Mouse (Mus musculus) midbrain, embryonic 15.5 days (tissue): Measurements from ENCODE around the gene Gm6460. TPM values are rescaled to one million over a fixed set of nuclear protein-coding genes. Genes with fewer than 3 reads are reported as not detected.
"Not testable (repeated sequence)": the region's sequence is repeated elsewhere in the genome, so short reads cannot be mapped to it uniquely, and the experiment has no call there.

ENCODE experiments used
- ATAC-seq: fragments of 200-750 bp; cut with Nextera tagmentation; replicated peaks from 2 replicates; pipeline ENCODE4 v1.8.0; 2017; ENCODE audit warnings: moderate TSS enrichment
- H3K27ac ChIP-seq: fragments of 300-500 bp; sonication (generic); 2 replicates; pipeline ENCODE4 v1.5.1; 2015; ENCODE audit warnings: mild to moderate bottlenecking, inconsistent platforms
- H3K27me3 ChIP-seq: fragments of 300-500 bp; sonication (generic); replicated peaks from 2 replicates; pipeline ENCODE4 v1.6.1; 2015; ENCODE audit warnings: inconsistent platforms
- H3K36me3 ChIP-seq: fragments of 300-500 bp; sonication (generic); replicated peaks from 2 replicates; pipeline ENCODE4 v1.6.1; 2015; ENCODE audit warnings: inconsistent platforms
- H3K4me1 ChIP-seq: fragments of 300-500 bp; sonication (generic); 2 replicates; pipeline ENCODE4 v1.6.1; 2015; ENCODE audit warnings: inconsistent platforms
- H3K4me2 ChIP-seq: fragments of 300-500 bp; sonication (generic); 2 replicates; pipeline ENCODE4 v1.6.1; 2015; ENCODE audit warnings: inconsistent platforms, mild to moderate bottlenecking, moderate library complexity
- H3K4me3 ChIP-seq: fragments of 300-500 bp; sonication (generic); 2 replicates; pipeline ENCODE4 v1.5.1; 2015; ENCODE audit warnings: mild to moderate bottlenecking, inconsistent platforms
- H3K9ac ChIP-seq: fragments of 300-500 bp; sonication (generic); 2 replicates; pipeline ENCODE4 v1.6.1; 2015; ENCODE audit warnings: mild to moderate bottlenecking, inconsistent platforms
- H3K9me3 ChIP-seq: fragments of 300-500 bp; sonication (generic); 2 replicates; pipeline ENCODE4 v1.6.1; 2016; ENCODE audit warnings: inconsistent platforms
- WGBS: fragments of 180-500 bp; shearing (Covaris S2); methylation state at CpG from one replicate; pipeline ENCODE4 v1.1.7; 2015; ENCODE audit warnings: mixed read lengths; 5-methylcytosine and 5-hydroxymethylcytosine counted together
- polyA plus RNA-seq: library from polyadenylated mRNA; unstranded; fragments of >200 nt; fragmentation: Nextera tagmentation; extraction: Ambion mirVana; gene quantifications from 2 replicates; pipeline ENCODE4 v1.2.1, GENCODE M21; 2015

Gm6460 gene
- not detected in 2 replicates for polyA plus RNA-seq

GRCm38 (mm10) chr5:11594613-11595012, at the start of gene Gm6460:
Gene Gm6460 (plus strand): TSS chr5:11594913.
- not testable (repeated sequence) for H3K4me1 ChIP-seq, H3K27me3 ChIP-seq, ATAC-seq, H3K4me2 ChIP-seq, H3K4me3 ChIP-seq, H3K9me3 ChIP-seq, H3K27ac ChIP-seq, H3K36me3 ChIP-seq, H3K9ac ChIP-seq
- no CpG with 5 or more reads among the region's 3 CpGs for WGBS

Other genes starting within 250 kb of the Gm6460 start
- not detected in 2 replicates for gene Gm8897, start 178.5 kb upstream of the Gm6460 start, polyA plus RNA-seq
- gene Gm8906, start 92.2 kb upstream of the Gm6460 start, polyA plus RNA-seq = not detected in 2 replicates
- gene Gm8922, start 87.0 kb downstream of the Gm6460 start, polyA plus RNA-seq = not detected in 2 replicates
- gene Gm8926, start 175.6 kb downstream of the Gm6460 start, polyA plus RNA-seq = not detected in 2 replicates